Mouse (Mus musculus) left cerebral cortex, adult 8-10 months (tissue): ENCODE data around the gene Syt1. TPM values are rescaled to one million over a fixed set of nuclear protein-coding genes. Genes with fewer than 3 reads are reported as not detected.

Source experiments
- DNase-seq, 2 experiments: peaks; one replicate each; pipeline ENCODE4 v3.0.0; 2022; ENCODE audit warnings: low spot score in 2 of 2
- total RNA-seq, 4 experiments: library from RNA; stranded (reverse); gene quantifications; 2 replicates each; pipeline ENCODE4 v1.2.4; 2022

Syt1 gene
- total RNA-seq, 4 experiments from 2014 or later: 1,019 to 1,236 (median 1,126) TPM

GRCm38 (mm10) chr10:108450401-108450800 lies 560.4 kb downstream of the Syt1 start:
- DNase-seq: no peak

- no peak for DNase-seq
Observed at GRCm38 (mm10) chr10:108448421-108448820, 562.4 kb downstream of the Syt1 start.
